Mouse (Mus musculus) heart, adult 2 months (tissue): ENCODE measurements around the gene Sall4. TPM values are rescaled to one million over a fixed set of nuclear protein-coding genes. Genes with fewer than 3 reads are reported as not detected.

Experiments used
- DNase-seq, 2 experiments: peaks; one replicate each; pipeline ENCODE4 v3.0.0; 2021
- H3K27ac ChIP-seq: fragments of 200-600 bp; 2 replicates; pipeline ENCODE4 v1.8.1; 2022
- H3K27me3 ChIP-seq: fragments of 200-500 bp; 2 replicates; pipeline ENCODE4 v1.6.1; 2012; ENCODE audit warnings: mild to moderate bottlenecking, low read length, inconsistent platforms, mixed read lengths; ENCODE audit not compliant: control insufficient read depth, insufficient read depth
- H3K36me3 ChIP-seq: fragments of 200-500 bp; 2 replicates; pipeline ENCODE4 v1.6.1; 2012; ENCODE audit warnings: low read length, inconsistent platforms; ENCODE audit not compliant: control insufficient read depth, insufficient read depth
- H3K4me1 ChIP-seq: fragments of 200-500 bp; 2 replicates; pipeline ENCODE4 v1.6.1; 2011; ENCODE audit warnings: low read length; ENCODE audit not compliant: control insufficient read depth, insufficient read depth
- H3K4me3 ChIP-seq: fragments of 200-600 bp; 2 replicates; pipeline ENCODE4 v1.8.1; 2022
- H3K79me2 ChIP-seq: fragments of 200-500 bp; replicated peaks from 2 replicates; pipeline ENCODE4 v1.6.1; 2012; ENCODE audit warnings: mild to moderate bottlenecking, inconsistent platforms, low read length, moderate library complexity, mixed read lengths; ENCODE audit not compliant: control insufficient read depth, insufficient read depth
- H3K9ac ChIP-seq: fragments of 200-500 bp; 2 replicates; pipeline ENCODE4 v1.6.1; 2012; ENCODE audit warnings: low read depth, mild to moderate bottlenecking, control low read depth, inconsistent platforms, low read length, mixed read lengths
- CTCF ChIP-seq: fragments of 200-600 bp; IDR thresholded peaks from 2 replicates; pipeline ENCODE4 v1.8.1; 2022; ENCODE audit warnings: antibody characterized with exemption, mild to moderate bottlenecking, moderate library complexity
- EP300 ChIP-seq: fragments of 200-500 bp; IDR thresholded peaks from 2 replicates; pipeline ENCODE4 v1.6.1; 2011; ENCODE audit warnings: low read depth, low read length, control low read depth; ENCODE audit not compliant: insufficient read depth
- POLR2A ChIP-seq: fragments of 200-500 bp; IDR thresholded peaks from 2 replicates; pipeline ENCODE4 v1.6.1; 2011; ENCODE audit warnings: mild to moderate bottlenecking, low read depth, low read length, control low read depth; ENCODE audit not compliant: insufficient read depth
- WGBS: fragments of 180-500 bp; shearing (Covaris S2); methylation state at CpG from one replicate; pipeline ENCODE4 v1.1.7; 2018; 5-methylcytosine and 5-hydroxymethylcytosine counted together
- intact Hi-C: fragments of 180-260 bp; cut with DNase I; formaldehyde crosslinking; loops from one replicate; pipeline ENCODE4 v1.15.1; 2025
- long read RNA-seq: library from polyadenylated mRNA; stranded (forward); transcript quantifications from one replicate; pipeline ENCODE4 v2.0.0, GENCODE M21; 2021
- polyA plus RNA-seq: library from polyadenylated mRNA; depleted of rRNA; stranded (reverse); fragments of >200 nt; gene quantifications from 2 replicates; pipeline ENCODE4 v1.2.3, GENCODE M21; 2012; rRNA removed
- total RNA-seq, 2 experiments: library from RNA; stranded (reverse); gene quantifications; 2 replicates each; pipeline ENCODE4 v1.2.3; 2021

The Sall4 gene
- 1 to 10 TPM; 1.5 to 2.3 TPM for total RNA-seq
- 1.2 and 1.3 TPM in 2 replicates for polyA plus RNA-seq
- long read RNA-seq = 0 reads

DNA sequence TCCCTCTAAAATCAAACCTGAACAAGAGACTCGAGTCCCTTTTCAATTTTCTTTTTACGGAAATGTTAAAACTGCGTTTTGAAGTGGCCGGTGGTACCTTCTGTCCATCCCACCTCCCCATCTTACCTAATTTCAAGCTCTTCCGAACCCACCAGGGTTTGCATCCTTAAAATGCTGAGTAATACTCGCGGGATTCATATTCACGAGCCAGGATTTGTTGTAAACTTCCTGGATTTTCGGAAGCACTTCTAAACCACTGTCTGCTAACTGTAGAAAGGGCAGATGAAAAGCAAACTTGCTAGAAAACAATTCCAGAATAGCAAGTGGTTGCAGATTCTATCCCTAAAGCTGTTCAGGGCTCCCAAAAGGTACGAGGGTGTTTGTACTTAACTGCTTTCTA lies at the start of gene Sall4:
Gene Sall4, minus strand, starts transcription at position 362 of the 400 bp plus-strand sequence.
- TF ChIP-seq POLR2A (no peak), CTCF (no peak)
- Histone ChIP-seq H3K36me3 (no peaks in the 10 kb centered on the region), H3K79me2 (no peaks in the 10 kb centered on the region), H3K9ac (peak within 1 kb of the TSS; percentile 56), H3K4me1 (no peaks in the 10 kb centered on the region), H3K27me3 (peaks cover 5% of the 10 kb centered on the region), H3K27ac (peak within 1 kb of the TSS; percentile 89; the same call in 1 of the 2 replicates), H3K4me3 (peak within 1 kb of the TSS; percentile 56)
- intact Hi-C loops = loop anchor here (10.0 kb wide), 1 partner anchor 107 kb away; no protein-coding TSS in a partner anchor
- 23% methylated on average over 10 of the region's 10 CpGs for WGBS
- DNase-seq = no peak

DNA sequence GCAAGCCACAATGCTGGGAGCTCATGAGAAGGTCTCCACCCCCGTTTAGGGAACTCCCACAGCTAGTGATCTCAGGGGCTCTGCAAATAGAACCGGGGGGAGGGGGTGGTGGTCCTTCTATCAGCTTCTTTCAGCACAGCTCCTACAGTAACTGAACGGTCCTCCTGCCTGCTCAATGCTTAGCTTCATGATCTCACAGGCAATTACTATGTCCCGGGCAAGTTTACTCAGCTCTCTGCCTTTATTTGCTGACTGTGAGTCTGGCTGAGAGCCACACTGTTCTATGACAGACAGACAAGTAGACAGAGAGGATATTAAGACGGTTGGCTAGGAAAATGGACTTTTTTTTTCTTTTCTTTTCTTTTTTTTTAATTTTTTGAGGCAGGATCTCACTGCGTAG lies 45.5 kb upstream of the Sall4 start:
- intact Hi-C loops = no loop called here

DNA sequence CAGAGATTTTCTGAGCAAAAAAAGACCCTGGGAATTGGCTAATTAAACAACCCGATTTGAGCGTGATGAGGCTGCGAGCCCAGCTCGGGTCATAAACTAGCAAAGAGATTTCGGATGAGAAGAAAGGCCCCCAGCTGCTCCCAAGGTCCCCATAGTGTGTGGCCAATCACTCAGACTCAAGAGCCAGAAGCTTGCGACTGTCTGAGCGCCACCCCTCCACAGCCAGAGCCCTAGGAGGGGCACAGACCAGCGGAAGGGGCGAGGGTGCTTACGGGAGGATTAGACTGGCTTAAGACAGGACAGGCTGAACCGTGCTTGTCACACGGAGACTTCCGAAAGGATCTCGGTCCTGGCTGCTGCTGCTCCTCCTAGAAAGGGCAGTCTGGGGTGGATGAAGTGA lies 42.2 kb upstream of the Sall4 start:
- WGBS = 22% methylated on average over 14 of the region's 14 CpGs
- no peaks in the 10 kb centered on the region for H3K79me2 ChIP-seq
- H3K27ac ChIP-seq = no peak overlapping the region
- intact Hi-C loops = no loop called here
- no peak overlapping the region for H3K4me3 ChIP-seq
- DNase-seq = no peak
- H3K36me3 ChIP-seq = no peaks in the 10 kb centered on the region
- no peak for TF ChIP-seq EP300
- TF ChIP-seq CTCF = no peak
- no peak for TF ChIP-seq POLR2A
- no peak overlapping the region for H3K9ac ChIP-seq
- peaks cover 4% of the 10 kb centered on the region; the same call in 1 of the 2 replicates for H3K27me3 ChIP-seq
- no peaks in the 10 kb centered on the region for H3K4me1 ChIP-seq

More for the DNA sequence above, 45.5 kb upstream of the Sall4 start:
- TF ChIP-seq EP300 = no peak
- no peak for TF ChIP-seq POLR2A
- TF ChIP-seq CTCF = no peak
- no peak overlapping the region for H3K4me3 ChIP-seq
- peaks cover 5% of the 10 kb centered on the region; the same call in 1 of the 2 replicates for H3K27me3 ChIP-seq
- no peak for DNase-seq
- H3K36me3 ChIP-seq = no peaks in the 10 kb centered on the region
- no peak overlapping the region for H3K27ac ChIP-seq
- no peaks in the 10 kb centered on the region for H3K4me1 ChIP-seq
- WGBS = 43% methylated on average over 6 of the region's 6 CpGs
- no peaks in the 10 kb centered on the region for H3K79me2 ChIP-seq
- H3K9ac ChIP-seq = no peak overlapping the region

DNA sequence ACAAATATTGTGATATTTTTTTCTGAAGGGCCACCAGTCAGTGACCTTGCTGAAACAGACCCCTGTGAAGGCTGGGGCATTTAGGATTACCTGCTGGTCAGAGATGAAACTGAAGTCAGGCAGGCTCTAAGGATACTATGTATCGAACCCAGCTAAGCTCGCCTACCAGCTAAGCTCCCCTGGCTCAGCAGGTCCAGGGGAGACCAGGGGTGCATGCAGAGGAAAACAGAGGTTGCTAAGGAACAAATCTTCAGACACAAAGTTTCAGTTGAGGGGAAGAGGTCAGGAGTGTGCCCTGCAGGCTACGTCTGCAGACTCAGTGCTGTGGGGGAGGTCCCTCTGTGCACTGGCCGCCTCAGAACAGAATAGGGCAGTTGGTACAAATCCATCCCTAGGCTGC lies 39.9 kb upstream of the Sall4 start:
- DNase-seq = no peak
- Histone ChIP-seq H3K9ac (no peak overlapping the region), H3K36me3 (no peaks in the 10 kb centered on the region), H3K4me3 (no peak overlapping the region), H3K27me3 (no peaks in the 10 kb centered on the region; the same call in 1 of the 2 replicates), H3K27ac (no peak overlapping the region), H3K79me2 (no peaks in the 10 kb centered on the region), H3K4me1 (no peaks in the 10 kb centered on the region)
- intact Hi-C loops = no loop called here
- 62% methylated on average over 4 of the region's 4 CpGs for WGBS
- no peak for TF ChIP-seq EP300
- no peak for TF ChIP-seq CTCF
- no peak for TF ChIP-seq POLR2A

DNA sequence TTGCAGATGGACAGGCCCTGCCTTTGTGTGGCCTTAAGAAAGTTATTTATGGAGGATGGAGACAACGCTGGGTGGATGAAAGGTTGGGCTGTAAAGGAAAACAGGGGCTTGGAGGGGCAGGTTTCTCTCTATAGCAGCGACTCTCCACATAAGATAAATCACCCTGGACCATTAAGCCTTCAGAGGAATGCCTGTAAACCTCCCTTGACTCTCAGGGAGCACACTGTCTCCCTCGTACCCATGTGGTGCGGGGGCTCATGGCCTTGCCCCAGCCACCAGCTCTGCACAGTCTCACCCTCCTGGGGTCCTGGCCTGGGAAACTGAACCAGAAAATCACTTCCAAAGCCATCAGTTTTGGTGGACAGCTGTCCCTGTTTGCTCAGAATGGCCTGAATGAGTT lies 36.1 kb upstream of the Sall4 start:
- Histone ChIP-seq H3K79me2 (no peaks in the 10 kb centered on the region), H3K36me3 (no peaks in the 10 kb centered on the region), H3K4me1 (no peaks in the 10 kb centered on the region), H3K27ac (no peak overlapping the region), H3K9ac (no peak overlapping the region), H3K4me3 (no peak overlapping the region), H3K27me3 (no peaks in the 10 kb centered on the region)
- intact Hi-C loops = no loop called here
- no peak for TF ChIP-seq POLR2A
- TF ChIP-seq CTCF = no peak
- DNase-seq = no peak
- 67% methylated on average over 4 of the region's 4 CpGs for WGBS

DNA sequence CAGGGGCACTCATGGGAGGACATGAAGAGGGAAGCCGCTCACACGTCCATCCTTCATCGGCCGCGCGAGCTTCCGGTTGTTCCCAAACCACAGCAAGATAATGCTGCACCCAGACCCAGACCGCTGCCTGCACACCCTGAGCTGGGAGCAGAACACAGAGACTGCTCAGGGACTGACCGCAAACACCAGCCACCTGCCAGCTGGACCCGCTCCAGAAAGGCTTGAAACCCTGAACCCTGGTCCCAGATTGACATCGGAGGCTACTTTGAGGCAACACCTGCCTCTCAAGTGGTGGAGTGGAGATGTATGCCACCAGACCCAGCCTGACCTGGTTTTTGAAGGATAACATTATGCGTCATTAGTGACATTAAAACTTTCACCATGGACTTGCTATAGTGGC lies 31.6 kb upstream of the Sall4 start:
- TF ChIP-seq CTCF (no peak), EP300 (no peak), POLR2A (no peak)
- H3K9ac ChIP-seq = no peak overlapping the region
- intact Hi-C loops = no loop called here
- H3K79me2 ChIP-seq = no peaks in the 10 kb centered on the region
- no peak for DNase-seq
- no peaks in the 10 kb centered on the region for H3K27me3 ChIP-seq
- H3K4me1 ChIP-seq = no peaks in the 10 kb centered on the region
- WGBS = 76% methylated on average over 12 of the region's 12 CpGs
- H3K36me3 ChIP-seq = no peaks in the 10 kb centered on the region
- H3K27ac ChIP-seq = no peak overlapping the region
- no peak overlapping the region for H3K4me3 ChIP-seq

DNA sequence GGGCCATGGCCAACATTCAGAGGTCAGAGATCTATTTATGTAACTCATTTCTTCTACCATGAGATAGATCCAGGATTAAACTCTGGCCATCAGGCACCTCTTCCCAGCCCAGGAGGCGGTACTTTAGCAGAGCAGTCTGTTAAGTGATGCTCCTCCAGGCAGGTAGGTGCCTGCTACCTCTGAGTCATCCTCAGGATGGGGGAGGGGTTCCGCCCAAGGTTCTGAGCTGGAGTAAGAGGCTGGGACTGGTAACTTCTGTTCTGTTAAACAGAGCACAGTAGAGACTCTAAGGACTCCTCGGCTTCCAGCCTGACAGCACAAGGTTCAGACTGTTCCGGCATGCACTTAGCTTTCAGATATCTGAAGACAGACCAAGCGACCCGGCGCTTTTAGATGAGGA lies 31.2 kb upstream of the Sall4 start:
- 75% methylated on average over 7 of the region's 7 CpGs for WGBS
- H3K36me3 ChIP-seq = no peaks in the 10 kb centered on the region
- intact Hi-C loops = no loop called here
- no peak overlapping the region for H3K4me3 ChIP-seq
- no peaks in the 10 kb centered on the region for H3K27me3 ChIP-seq
- H3K27ac ChIP-seq = no peak overlapping the region
- DNase-seq = no peak
- H3K79me2 ChIP-seq = no peaks in the 10 kb centered on the region
- TF ChIP-seq EP300 (no peak), CTCF (no peak), POLR2A (no peak)
- H3K9ac ChIP-seq = no peak overlapping the region
- H3K4me1 ChIP-seq = no peaks in the 10 kb centered on the region
